Mouse (Mus musculus) kidney, embryonic 15.5 days (tissue): ENCODE measurements around the gene Erlec1. TPM values are rescaled to one million over a fixed set of nuclear protein-coding genes. Genes with fewer than 3 reads are reported as not detected.

Experiments used
- polyA plus RNA-seq: library from polyadenylated mRNA; unstranded; fragments of >200 nt; fragmentation: Nextera tagmentation; extraction: Ambion mirVana; gene quantifications from 2 replicates; pipeline ENCODE4 v1.2.1, GENCODE M21; 2015

The Erlec1 gene
- polyA plus RNA-seq, 1 experiment from 2014 or later = 11.9 TPM

Other genes starting within 250 kb of the Erlec1 start
- 18.3 and 18.5 TPM in 2 replicates for gene Psme4, start 182.6 kb downstream of the Erlec1 start, polyA plus RNA-seq
- 0.08 and 0.14 TPM in 2 replicates for gene Gpr75, start 69.0 kb downstream of the Erlec1 start, polyA plus RNA-seq
- gene Asb3, start 68.9 kb downstream of the Erlec1 start, polyA plus RNA-seq = 29.0 and 30.0 TPM in 2 replicates
- 17.7 and 18.8 TPM in 2 replicates for gene Chac2, start 32.0 kb upstream of the Erlec1 start, polyA plus RNA-seq
- not detected in 2 replicates for gene Gm17332, start 228.1 kb upstream of the Erlec1 start, polyA plus RNA-seq